Mouse (Mus musculus) liver, embryonic 14.5 days (tissue): ENCODE data around the gene Cep83. TPM values are rescaled to one million over a fixed set of nuclear protein-coding genes. Genes with fewer than 3 reads are reported as not detected.
A peak's percentile ranks its signal among the peaks of the same experiment; 100 is the strongest.

Source experiments
- ATAC-seq: fragments of 200-750 bp; cut with Nextera tagmentation; 2 replicates; pipeline ENCODE4 v1.8.0; 2017; ENCODE audit warnings: moderate number of reproducible peaks, mild to moderate bottlenecking, moderate library complexity; ENCODE audit not compliant: insufficient read depth
- DNase-seq, 3 experiments: peaks; one replicate each; pipeline ENCODE4 v3.0.0-alpha.2; 2012 to 2013; ENCODE audit warnings: low read depth in 3 of 3, low spot score in 3 of 3
- H3K27ac ChIP-seq: fragments of 300-500 bp; sonication (generic); 2 replicates; pipeline ENCODE4 v1.5.1; 2014; ENCODE audit warnings: moderate library complexity, mild to moderate bottlenecking, control low read depth, inconsistent platforms
- H3K27me3 ChIP-seq: fragments of 300-500 bp; sonication (generic); 2 replicates; pipeline ENCODE4 v1.6.1; 2014; ENCODE audit warnings: mild to moderate bottlenecking, low read length, moderate library complexity; ENCODE audit not compliant: control insufficient read depth, insufficient read depth
- H3K36me3 ChIP-seq: fragments of 300-500 bp; sonication (generic); replicated peaks from 2 replicates; pipeline ENCODE4 v1.6.1; 2014; ENCODE audit warnings: low read depth; ENCODE audit not compliant: control insufficient read depth, insufficient read depth
- H3K4me1 ChIP-seq, 2 experiments: fragments of 200-500 bp in 1 of 2; fragments of 300-500 bp in 1 of 2; sonication (generic) in 1 of 2; replicated peaks; 2 replicates each; pipeline ENCODE4 v1.6.1; 2012 to 2014; ENCODE audit warnings: antibody characterized with exemption in 1 of 2, inconsistent platforms in 1 of 2, low read length in 1 of 2; ENCODE audit not compliant: control insufficient read depth in 2 of 2, insufficient read depth in 2 of 2
- H3K4me2 ChIP-seq: fragments of 300-500 bp; sonication (generic); 2 replicates; pipeline ENCODE4 v1.6.1; 2014; ENCODE audit warnings: low read depth, mild to moderate bottlenecking, control low read depth, moderate library complexity
- H3K4me3 ChIP-seq, 2 experiments: fragments of 200-500 bp in 1 of 2; fragments of 300-500 bp in 1 of 2; sonication (generic) in 1 of 2; 2 replicates each; pipeline ENCODE4 v1.5.1; 2012 to 2014; ENCODE audit warnings: low read depth in 2 of 2, low read length in 2 of 2, mild to moderate bottlenecking in 2 of 2, control low read depth in 1 of 2, inconsistent platforms in 1 of 2, moderate library complexity in 1 of 2; ENCODE audit not compliant: insufficient read depth in 1 of 2
- H3K9ac ChIP-seq: fragments of 300-500 bp; sonication (generic); replicated peaks from 2 replicates; pipeline ENCODE4 v1.6.1; 2014; ENCODE audit warnings: mild to moderate bottlenecking, control low read depth, moderate library complexity
- H3K9me3 ChIP-seq: fragments of 300-500 bp; sonication (generic); 2 replicates; pipeline ENCODE4 v1.6.1; 2016; ENCODE audit warnings: low read length, mixed read lengths; ENCODE audit not compliant: control insufficient read depth
- CTCF ChIP-seq: IDR thresholded peaks from 2 replicates; pipeline ENCODE4 v1.5.1; 2016; ENCODE audit warnings: antibody characterized with exemption, low read depth, control low read depth
- EP300 ChIP-seq: IDR thresholded peaks from 2 replicates; pipeline ENCODE4 v1.6.1; 2016; ENCODE audit warnings: antibody characterized with exemption, low read depth
- WGBS: fragments of 180-500 bp; shearing (Covaris S2); extraction: QIAGEN DNeasy Blood & Tissue Kit; methylation state at CpG from one replicate; pipeline ENCODE4 v1.1.7; 2014; ENCODE audit not compliant: insufficient replicate concordance; 5-methylcytosine and 5-hydroxymethylcytosine counted together
- polyA plus RNA-seq, 2 experiments: library from polyadenylated mRNA; depleted of rRNA in 1 of 2; stranded (reverse) in 1 of 2; unstranded in 1 of 2; fragments of >200 nt; fragmentation: Nextera tagmentation in 1 of 2; extraction: Ambion mirVana in 1 of 2; gene quantifications; 2 replicates each; pipeline versions ENCODE4 v1.2.1 to v1.2.3; 2012 to 2014

Gene Cep83
- polyA plus RNA-seq, 2 experiments: 9.0 to 10.8 TPM

- ATAC-seq: no peak
- TF ChIP-seq CTCF (no peak), EP300 (no peak)
Observed at GRCm38 (mm10) chr10:94825951-94826350, 137.5 kb downstream of the Cep83 start.

DNA sequence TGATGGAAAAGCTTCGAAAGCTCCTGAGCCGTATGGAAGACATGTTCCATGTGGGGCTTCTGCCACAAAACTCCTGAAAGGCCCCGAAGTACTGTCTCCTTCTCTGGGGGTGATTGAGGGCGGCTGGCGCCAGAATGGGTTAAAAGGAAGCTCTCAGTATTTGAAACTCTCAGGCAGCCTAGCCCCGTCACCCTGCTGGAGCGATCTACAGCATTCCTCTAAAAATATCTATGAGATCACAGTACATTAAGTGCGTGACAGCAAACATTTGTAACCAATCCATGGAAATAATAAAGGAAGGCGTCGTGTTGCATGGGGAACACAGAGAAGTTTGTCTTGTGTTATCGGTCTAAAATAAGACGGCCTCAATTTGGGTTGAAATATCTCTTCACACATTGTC lies 138.0 kb downstream of the Cep83 start:
- H3K36me3 ChIP-seq: no peaks in the 10 kb centered on the region
- H3K27me3 ChIP-seq: no peaks in the 10 kb centered on the region
- no peak for ATAC-seq
- DNase-seq: no peak
- H3K9me3 ChIP-seq: no peaks in the 10 kb centered on the region
- no peak overlapping the region for H3K27ac ChIP-seq
- 84% methylated on average over 12 of the region's 12 CpGs for WGBS
- peaks cover 0 to 5% of the 10 kb centered on the region in 2 experiments; a peak in 2 of 4 replicates for H3K4me1 ChIP-seq
- H3K4me2 ChIP-seq: no peak overlapping the region
- H3K4me3 ChIP-seq: no peak overlapping the region
- H3K9ac ChIP-seq: no peak overlapping the region
- no peak for TF ChIP-seq EP300

More at GRCm38 (mm10) chr10:94825951-94826350, 137.5 kb downstream of the Cep83 start:
- Histone ChIP-seq H3K4me1 (peaks cover 0 to 5% of the 10 kb centered on the region in 2 experiments; a peak in 2 of 4 replicates), H3K9ac (no peak overlapping the region), H3K36me3 (no peaks in the 10 kb centered on the region), H3K4me2 (no peak overlapping the region), H3K4me3 (no peak overlapping the region), H3K9me3 (no peaks in the 10 kb centered on the region), H3K27me3 (no peaks in the 10 kb centered on the region), H3K27ac (no peak overlapping the region)
- no peak for DNase-seq
- WGBS: 91% methylated on average over 2 of the region's 2 CpGs

DNA sequence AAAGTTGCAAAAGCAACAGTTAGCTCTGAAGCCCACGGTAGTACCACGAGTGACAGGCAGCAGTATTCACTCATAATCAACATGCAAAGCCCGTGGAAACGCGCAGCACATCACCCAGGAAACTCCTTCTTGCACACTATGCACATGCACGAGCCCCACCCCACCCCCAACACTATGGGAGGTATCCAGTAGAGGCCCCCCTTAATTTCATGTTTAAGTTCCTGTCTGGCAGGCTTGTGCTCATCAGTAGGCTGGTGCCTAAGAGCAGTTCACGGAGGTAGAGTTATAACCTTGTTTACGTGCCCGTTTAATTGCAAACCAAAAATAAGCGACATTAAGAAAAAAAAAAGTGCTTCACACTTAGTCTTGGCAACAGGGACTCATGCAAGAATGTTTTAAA lies 138.9 kb downstream of the Cep83 start:
- Histone ChIP-seq H3K9ac (no peak overlapping the region), H3K9me3 (no peaks in the 10 kb centered on the region), H3K36me3 (no peaks in the 10 kb centered on the region), H3K4me2 (no peak overlapping the region), H3K27ac (no peak overlapping the region), H3K4me3 (no peak overlapping the region), H3K27me3 (no peaks in the 10 kb centered on the region), H3K4me1 (peaks cover 0 to 5% of the 10 kb centered on the region in 2 experiments; a peak in 2 of 4 replicates)
- DNase-seq (no peak), ATAC-seq (no peak)
- 82% methylated on average over 10 of the region's 10 CpGs for WGBS
- TF ChIP-seq EP300: no peak
- no peak for TF ChIP-seq CTCF

DNA sequence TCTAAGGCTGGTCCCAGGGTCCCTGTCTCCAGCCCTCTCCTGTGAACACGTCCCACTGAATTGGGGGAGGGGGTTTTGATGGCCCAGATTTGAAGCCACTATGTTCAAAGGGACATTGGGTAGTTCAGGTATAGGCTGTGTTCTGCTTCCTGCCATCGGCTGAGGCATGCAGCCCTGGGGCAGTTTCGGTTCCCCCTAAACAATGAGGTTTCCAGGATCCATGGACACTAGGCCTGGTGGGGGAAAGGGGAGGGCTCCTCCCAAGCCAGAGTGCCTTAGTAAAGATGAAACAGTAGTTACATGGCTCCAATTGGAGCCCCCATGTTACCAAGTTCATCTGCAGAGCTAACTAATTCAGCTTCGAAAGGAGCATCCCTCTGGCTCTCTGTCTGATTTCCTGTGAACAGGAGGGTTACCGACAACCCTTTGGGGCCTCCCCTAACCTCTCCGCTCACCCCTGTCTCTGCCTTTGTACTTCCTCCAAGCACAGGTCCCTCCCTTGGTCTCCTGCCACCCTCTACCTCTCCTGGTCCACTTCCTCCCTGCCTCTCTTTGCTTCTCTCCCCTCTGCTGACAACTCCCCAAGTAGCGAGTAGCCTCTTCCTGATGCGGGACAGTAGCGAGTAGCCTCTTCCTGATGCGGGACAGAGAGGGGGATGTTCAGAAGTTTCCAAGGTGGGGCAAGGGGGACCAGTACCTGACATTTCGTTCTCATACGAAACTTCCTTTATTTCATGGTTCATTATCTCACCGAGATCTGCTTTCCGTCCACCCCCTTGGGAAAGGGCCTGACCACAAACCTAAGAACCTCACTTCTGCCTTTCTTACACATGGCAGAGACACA lies 139.7 kb downstream of the Cep83 start:
- Histone ChIP-seq H3K9me3 (no peaks in the 10 kb centered on the region), H3K27ac (no peak overlapping the region), H3K4me1 (peaks cover 0 to 5% of the 10 kb centered on the region in 2 experiments; a peak in 2 of 4 replicates), H3K4me3 (no peak overlapping the region), H3K9ac (no peak overlapping the region), H3K4me2 (no peak overlapping the region), H3K36me3 (no peaks in the 10 kb centered on the region), H3K27me3 (no peaks in the 10 kb centered on the region)
- 55% methylated on average over 14 of the region's 14 CpGs for whole genome bisulfite sequencing
- DNase-seq: no peak
- ATAC-seq: no peak
- TF ChIP-seq EP300 (no peak), CTCF (no peak)

DNA sequence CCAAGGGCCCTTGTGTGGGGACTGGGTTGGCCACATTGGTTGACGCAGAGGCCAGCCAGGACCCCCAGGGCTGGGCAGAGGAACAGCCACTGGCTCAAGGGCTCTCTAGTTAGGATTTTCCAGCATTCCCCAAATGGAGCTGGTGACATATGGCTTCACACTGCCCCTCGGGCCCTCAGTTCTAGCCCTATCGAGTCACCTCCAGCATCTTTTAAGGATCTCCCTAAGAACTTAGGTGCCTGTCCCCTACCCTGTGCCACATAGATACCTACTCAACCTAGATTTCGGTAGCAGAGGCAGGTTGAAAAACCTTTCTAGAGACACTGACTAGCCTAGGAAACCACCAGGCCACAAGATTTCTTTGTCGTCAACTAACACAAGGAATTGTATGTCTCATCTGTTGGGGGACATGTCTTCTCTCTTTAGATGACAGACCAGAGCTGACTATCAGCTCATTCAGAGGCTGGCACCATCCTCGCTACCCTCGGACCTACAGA lies 140.3 kb downstream of the Cep83 start:
- Histone ChIP-seq H3K27me3 (no peaks in the 10 kb centered on the region), H3K4me2 (peak overlapping the region; percentile 6; the same call in 1 of the 2 replicates), H3K36me3 (no peaks in the 10 kb centered on the region), H3K4me3 (no peak overlapping the region), H3K9ac (no peak overlapping the region), H3K9me3 (no peaks in the 10 kb centered on the region), H3K4me1 (peaks cover 0 to 5% of the 10 kb centered on the region in 2 experiments; a peak in 2 of 4 replicates), H3K27ac (no peak overlapping the region)
- 67% methylated on average over 7 of the region's 7 CpGs for WGBS
- ATAC-seq: no peak
- no peak for TF ChIP-seq EP300
- no peak for TF ChIP-seq CTCF
- DNase-seq: no peak
